Mouse (Mus musculus) frontal cortex, postnatal 25 days (tissue): Measurements from ENCODE around the gene Olfr618.
"Not testable (repeated sequence)": the region's sequence is repeated elsewhere in the genome, so short reads cannot be mapped to it uniquely, and the experiment has no call there.

Experiments
- DNase-seq, 2 experiments: peaks; one replicate each; pipeline ENCODE4 v3.0.0; 2022; ENCODE audit warnings: low spot score in 2 of 2

The Olfr618 gene

DNA sequence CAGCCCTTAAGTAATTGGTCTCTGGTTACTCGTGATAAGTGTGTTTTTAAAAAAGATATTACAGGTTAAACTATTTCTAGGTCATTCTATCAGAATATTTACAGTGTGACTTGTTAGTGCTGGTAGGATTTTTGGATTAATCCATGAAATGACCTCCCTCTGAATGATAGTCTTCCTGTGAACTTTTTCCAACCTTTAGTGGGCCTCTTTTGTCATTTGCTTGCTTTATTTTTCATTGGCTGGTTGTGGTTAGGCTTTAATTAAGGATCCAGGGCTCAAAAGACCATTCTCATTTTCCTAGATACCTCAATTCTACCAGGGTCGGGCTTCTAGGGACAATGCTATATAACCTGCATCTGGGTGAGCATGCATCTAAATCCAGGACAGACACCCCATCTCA lies at the start of gene Olfr618:
Gene Olfr618 (plus strand): TSS at position 301 of the 400 bp plus-strand sequence.
- no peak for DNase-seq

DNA sequence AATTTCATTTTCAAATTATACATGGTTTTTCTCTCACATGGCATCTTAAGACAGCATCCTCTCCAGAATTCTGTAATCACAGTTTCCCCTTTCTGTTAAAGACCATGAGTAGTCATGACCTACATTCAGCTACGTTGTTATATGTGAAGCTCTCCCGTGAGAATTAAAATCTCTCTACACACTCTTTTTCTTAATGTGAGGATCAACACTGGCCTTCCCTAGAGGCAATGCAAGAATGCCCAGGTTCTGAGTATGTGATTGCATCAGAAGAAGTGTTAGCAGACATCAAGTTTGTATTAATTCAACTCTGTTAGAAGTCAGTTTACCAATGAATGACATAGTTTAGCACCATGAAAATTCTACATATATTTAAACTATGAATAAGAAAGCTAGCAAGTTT lies 47.3 kb upstream of the Olfr618 start, which contains the start of gene Olfr612:
Gene Olfr612 (minus strand): TSS at position 101 of the 400 bp plus-strand sequence.
- DNase-seq: not testable (repeated sequence)

- DNase-seq: no peak
Observed at GRCm38 (mm10) chr7:103547774-103548173, 42.1 kb upstream of the Olfr618 start, which contains the start of gene Olfr613. Olfr613 (plus strand) TSS chr7:103548074.

DNA sequence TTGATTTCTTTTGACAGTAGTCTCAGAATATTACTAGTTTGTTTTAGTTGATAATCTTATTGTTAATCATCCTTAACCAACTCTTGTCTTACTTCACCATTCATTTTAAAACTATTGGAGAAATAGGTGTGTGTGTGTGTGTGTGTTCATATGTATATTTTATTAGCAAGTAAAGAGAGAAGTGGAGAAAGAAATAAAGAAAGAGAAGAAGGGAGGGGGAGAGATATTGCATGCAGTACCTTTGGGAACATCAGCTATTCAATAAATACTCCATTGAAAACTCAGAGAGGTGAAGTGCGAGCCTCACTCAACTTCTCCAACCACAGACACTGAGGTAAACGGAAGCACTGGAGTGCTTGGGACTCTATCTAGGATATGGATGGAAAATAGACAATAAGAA lies 34.1 kb upstream of the Olfr618 start, which contains the start of gene Olfr615:
Gene Olfr615 (plus strand): TSS at position 301 of the 400 bp plus-strand sequence.
- no peak for DNase-seq

DNA sequence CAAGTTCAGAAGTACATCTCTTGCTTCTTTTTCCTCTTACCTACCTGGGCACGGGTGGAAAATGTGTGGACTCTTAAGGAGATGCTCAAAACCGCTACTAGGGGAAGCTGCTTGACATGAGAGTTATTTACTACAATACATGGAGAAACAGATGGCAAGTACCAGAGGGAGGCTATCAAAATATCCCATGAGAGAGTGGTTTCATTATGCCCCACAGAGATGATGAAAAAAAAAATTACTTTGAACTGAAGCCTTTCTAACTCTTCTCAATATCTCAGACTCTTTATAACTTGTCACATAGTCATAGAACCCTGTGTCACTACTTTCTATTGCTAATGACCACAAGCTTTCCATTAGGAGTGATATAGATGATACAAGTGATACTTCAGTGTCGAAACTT lies 20.9 kb upstream of the Olfr618 start, which contains the start of gene Olfr616:
Gene Olfr616 (minus strand): TSS at position 101 of the 400 bp plus-strand sequence.
- DNase-seq: no peak

- no peak for DNase-seq
Observed at GRCm38 (mm10) chr7:103572761-103573160, 17.1 kb upstream of the Olfr618 start, which contains the start of gene Olfr617. Olfr617 (plus strand) TSS chr7:103573061.

GRCm38 (mm10) chr7:103600275-103600674 lies 10.4 kb downstream of the Olfr618 start, which contains the start of gene Olfr619:
Olfr619 (plus strand) TSS chr7:103600575.
- DNase-seq: no peak

DNA sequence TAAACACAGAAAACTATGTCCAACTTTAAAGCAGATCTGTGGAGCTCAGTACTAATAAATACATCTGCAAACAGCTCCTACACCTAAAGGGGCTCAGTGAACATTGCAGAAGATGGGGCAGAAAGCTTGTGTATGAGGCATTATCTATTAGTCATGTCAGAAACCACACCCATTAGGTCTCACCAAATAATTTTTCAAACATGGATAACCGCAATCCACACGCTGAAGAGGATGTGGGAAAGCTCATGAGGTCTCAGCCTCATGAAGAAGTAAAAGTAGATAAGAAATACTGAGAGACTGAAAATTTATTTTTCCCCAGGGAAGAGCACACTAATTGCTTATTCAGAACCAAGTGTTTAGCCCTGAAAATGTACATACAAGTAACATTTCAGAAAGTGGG lies 17.5 kb downstream of the Olfr618 start:
- no peak for DNase-seq

- no peak for DNase-seq
Observed at GRCm38 (mm10) chr7:103612434-103612833, 22.5 kb downstream of the Olfr618 start, which contains the start of gene Olfr620. Olfr620 (minus strand) TSS chr7:103612534.

GRCm38 (mm10) chr7:103636795-103637194 lies 46.9 kb downstream of the Olfr618 start:
- DNase-seq: no peak

- no peak for DNase-seq
Observed at GRCm38 (mm10) chr7:103642602-103643001, 52.7 kb downstream of the Olfr618 start, which contains the start of gene Olfr622. Olfr622 (minus strand) TSS chr7:103642702.

GRCm38 (mm10) chr7:103644070-103644469 lies 54.2 kb downstream of the Olfr618 start:
- no peak for DNase-seq
